Mouse (Mus musculus): Measurements from ENCODE around the gene Vcam1.

Vcam1 gene

DNA sequence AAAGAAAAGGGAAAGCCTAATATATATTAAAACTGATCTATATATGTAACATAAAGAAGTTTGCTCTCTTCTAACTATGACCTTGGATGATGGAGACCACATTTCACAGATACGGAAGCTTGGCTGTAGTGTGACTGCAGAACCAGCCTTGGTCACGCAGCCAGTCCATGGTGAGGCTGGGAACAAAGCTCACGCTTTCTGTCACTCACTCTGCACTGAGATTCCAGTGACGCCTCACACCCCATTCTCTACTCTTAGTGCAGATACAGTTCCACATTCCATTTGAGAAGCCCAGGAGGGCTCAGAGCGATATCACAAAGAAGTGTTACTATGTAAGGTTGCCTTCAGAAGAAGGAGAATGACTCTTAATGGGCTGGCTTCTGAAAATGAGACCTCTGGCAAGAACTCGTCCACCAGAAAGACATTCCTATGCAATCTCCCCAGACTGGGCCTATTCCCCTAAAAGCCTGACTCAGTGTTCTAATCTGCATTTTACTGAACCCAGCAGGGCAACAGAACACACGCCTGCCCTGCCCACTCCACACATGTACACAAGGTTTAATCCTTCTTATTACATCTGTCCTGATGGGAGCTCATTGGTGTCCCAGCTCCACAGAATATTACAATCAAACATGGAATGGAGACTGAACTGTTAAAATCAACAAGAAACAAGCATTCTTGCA lies 2.8 kb downstream of the Vcam1 start:
- DNase-seq (ENCODE audit: low spot score in 2 of 2): no peak

DNA sequence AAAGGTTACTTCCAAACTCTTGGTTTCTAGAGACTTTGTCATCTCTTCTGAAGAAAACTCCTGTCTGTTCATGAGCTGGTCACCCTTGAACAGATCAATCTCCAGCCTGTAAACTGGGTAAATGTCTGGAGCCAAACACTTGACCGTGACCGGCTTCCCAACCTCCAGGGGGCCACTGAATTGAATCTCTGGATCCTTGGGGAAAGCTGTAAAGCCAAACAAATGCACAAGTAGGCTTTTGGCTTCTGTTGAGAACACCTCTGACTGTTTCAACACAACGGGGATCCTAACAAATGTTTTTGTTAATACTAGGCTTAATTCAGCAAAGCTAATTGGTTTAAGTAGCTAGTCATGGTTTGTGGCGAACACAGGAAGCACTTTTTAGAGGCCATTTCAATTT lies 3.4 kb downstream of the Vcam1 start:
- DNase-seq (ENCODE audit: low spot score in 2 of 2): no peak

DNA sequence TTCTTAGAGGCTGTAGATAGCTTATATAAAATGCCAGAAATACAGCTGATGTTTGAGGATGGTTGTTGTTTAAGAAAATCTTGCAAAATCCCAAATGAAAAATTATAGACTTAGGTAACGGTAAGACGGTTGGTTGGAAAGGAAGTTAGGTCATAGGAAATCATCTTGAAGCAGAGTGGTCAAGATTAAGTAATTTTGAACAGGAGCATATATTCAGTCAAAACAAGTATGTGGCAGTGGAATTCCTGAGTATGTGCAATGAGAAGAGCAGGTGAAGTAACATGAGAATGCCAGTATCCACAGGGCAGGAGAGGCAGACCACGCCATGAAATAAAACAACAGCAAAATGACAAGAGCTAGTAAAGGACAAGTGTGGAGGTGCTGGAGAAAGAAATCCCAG lies 5.7 kb downstream of the Vcam1 start:
- DNase-seq (ENCODE audit: low spot score in 2 of 2): no peak

DNA sequence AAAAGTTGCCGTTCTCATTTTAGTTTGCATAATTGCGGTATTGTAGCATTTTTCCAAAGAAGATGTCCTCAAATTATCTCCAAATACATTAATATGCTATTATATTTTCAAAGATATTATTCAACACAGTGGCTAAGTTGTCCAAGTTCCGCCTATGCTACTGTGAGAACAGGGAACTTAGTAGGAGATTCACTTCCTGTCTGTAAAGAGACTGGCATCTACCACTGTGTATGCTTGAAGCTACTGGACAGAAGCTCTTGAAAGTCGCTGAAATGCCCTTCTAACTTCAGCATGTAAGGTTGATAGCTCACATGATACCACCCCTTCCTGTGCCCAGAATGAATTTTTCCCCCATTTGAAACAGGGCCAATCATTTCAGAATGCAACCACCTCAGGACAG lies 6.8 kb downstream of the Vcam1 start:
- DNase-seq (ENCODE audit: low spot score in 2 of 2): no peak

DNA sequence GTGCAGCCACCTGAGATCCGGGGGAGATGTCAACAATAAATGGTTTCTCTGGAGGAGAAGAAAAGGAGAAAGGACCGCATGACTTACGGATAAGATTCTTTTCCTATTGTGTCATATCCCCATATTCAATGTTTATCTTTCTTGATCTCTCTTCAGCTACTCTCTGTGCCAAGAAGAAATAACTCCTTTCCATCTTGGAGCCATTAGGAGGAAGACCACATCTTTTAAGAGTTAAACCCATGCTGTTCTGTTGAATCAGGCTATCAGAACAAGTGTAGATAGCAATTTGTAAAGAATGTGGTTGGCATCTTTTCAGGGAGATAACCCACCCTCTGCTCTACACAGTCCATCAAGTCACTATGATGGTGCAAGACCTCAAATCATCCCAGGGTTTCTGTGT lies 8.5 kb downstream of the Vcam1 start:
- DNase-seq (ENCODE audit: low spot score in 2 of 2): no peak

DNA sequence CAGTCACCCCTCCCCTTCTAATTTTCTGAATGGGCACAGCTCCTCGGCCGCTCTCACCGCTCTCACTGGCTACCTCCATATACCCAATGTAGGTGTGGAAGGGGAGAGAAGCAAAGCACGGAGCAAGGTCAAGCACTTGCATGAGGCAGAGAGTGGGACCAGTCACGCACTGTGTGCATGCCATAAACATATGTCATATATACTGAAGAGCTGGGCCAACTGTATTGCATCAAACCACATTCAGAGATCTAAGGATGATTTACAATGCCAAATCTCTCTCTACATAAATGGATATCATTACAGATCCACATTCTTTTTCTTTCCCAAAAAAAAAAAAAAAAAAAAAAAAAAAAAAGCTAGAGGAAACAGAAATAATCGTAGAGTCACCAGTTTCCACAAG lies 9.1 kb downstream of the Vcam1 start:
- no peak for DNase-seq (ENCODE audit: low spot score in 2 of 2)

DNA sequence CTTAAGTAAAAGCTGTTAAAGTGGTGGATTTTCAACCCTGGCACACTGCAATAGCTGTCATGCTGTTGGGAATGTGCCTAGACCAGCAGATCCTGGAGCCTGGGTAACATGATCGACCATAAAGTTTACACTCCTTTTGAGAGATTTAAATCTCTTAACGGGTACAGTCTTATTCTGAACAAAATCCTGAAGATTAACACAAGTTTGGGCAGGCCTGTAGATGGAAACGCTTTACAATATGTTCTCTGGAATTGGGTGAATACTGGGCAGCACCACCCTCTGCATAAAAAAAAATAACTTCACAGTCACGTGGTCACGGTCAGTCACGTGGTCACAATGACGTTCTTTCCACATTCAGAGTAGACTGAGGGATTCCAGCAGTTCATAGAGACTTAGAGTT lies 10.3 kb downstream of the Vcam1 start:
- no peak for DNase-seq (ENCODE audit: low spot score in 2 of 2)

DNA sequence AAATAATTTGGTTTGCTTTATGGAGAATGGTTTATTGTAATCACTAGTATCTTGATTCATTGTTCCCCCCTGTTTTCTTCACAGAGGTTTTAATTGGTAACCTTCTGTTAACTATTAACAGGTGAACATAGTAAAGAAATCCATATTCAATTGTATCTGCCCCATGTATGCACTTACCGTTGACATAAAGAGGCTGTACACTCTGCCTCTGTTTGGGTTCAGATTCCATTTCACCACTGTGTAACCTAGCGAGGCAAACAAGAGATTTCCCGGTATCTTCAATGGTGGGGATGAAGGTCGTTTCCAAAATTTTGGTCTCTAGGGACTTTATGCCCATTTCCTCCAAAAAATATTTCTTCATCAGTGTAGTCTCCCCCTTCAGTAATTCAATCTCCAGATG lies 12.4 kb downstream of the Vcam1 start:
- DNase-seq (ENCODE audit: low spot score in 2 of 2): no peak

DNA sequence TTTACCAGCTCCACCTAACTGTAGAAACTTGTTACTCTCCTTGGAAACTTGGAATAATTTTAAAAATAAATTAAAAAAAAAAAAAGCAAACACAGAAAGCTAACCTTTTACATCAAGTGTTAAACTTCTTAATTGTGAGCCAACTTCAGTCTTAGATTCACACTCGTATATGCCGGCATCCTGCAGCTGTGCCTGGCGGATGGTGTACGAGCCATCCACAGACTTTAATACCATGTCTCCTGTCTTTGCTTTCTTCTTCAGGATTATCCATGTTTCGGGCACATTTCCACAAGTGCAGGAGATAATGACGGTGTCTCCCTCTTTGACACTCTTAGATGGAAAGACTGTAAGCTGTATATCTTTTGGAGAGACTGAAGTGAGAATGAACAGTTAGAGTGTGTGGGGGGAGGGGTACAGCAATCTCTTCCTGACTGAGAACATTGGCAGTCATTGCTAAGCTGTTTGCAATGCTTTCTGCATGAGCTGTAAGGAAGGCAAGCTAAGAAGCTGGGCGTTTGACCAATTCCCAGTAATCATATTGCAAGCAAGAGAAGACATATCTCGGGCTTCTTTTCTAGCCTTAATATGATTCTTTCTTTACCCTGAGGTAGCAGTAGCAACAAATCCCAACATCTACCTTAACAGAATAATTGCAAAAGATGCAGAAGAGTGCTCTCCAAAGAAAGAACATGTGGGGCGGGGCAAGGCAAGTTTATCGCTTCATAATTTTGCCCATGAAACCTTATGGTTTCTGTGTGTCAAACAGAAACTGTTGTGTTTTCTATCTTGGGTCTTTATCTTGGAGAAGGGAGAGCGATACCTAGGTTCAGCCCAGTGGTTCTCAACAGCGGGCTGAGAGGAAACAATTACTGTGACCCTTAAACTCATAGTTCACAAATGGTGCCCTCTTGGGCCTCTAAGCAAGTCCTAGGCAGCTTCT lies 15.0 kb downstream of the Vcam1 start:
- DNase-seq (ENCODE audit: low spot score in 2 of 2): no peak

DNA sequence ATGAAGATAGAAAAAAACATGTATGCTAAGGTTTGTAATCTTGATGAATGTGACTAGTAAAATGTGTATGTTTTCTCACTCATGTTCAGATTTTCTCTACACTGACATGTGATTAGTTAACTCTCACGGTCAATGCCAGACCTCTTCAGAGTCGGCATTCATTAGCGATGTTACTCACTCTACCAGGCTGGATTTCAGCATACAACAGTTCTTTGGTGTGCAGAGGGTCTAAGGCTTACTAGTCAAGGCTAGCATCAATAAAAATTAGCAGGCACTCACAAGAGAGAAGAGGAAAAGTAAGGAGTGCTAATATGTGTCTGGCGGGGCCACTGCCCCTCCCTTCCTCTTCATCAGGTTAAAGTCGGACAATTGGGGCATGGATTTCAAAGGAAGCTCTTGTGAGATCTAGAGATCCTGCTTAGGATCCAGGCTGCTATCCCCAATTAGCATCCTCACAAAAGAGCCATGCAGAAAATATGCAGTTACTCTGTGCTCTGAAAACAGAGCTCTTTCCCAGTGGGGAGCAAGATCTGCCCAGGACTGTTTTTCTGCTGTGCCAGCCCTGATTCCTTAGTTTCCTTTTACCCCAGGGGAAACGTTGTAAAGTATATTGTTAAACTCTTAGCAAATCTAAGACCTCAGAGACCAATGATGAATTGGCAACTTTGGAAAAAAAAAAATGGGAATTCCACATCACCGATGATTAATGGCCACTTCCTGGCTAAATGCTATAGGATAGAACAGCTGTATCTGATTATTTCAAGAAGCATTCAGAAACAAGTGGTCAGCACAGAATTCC lies 15.8 kb downstream of the Vcam1 start:
- DNase-seq (ENCODE audit: low spot score in 2 of 2): no peak

DNA sequence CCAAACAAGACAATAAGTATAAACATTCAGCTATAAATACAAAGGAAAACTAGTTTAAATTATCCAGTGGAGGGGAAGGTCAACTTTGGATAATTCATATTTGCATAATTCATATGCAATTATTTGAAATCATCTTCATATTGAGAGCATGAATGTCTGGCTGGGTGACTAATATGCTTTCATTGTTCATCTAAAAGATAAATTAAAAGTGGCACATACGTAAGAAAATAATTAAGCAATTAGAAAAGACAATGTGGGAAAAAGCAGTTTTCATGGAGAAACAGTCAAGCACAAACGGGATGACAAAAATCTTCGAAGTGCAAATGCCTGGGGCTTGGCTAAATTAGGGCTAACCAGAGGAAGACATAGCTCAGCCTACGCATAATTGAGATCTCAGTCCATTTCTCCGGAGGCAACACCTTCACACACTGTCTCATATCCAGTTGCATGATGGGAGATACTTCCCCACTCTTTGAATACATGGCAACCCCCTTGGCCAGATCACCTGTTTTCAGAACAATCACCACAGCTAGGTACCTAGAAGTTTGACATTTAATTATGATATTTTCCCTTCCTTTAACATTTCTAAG lies 16.6 kb downstream of the Vcam1 start:
- no peak for DNase-seq (ENCODE audit: low spot score in 2 of 2)

DNA sequence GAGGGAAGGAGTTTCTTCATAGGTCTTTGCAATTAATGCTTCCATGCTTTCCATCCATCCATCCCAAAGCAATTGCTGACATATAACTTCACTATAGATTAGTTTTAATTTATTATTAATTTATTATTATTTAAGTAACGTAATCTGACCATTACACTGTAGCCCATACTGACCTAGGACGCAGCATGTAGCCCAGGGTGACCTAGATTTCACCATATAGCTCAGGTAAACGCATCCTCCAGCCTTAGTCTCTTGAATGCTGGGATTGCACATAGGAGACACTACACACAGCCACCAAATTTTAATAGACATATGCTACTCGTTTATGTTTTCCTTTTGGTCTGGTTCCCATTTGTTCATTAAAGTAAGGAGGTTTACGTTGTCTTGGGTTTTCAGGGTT lies 23.8 kb downstream of the Vcam1 start:
- no peak for DNase-seq (ENCODE audit: low spot score in 2 of 2)

DNA sequence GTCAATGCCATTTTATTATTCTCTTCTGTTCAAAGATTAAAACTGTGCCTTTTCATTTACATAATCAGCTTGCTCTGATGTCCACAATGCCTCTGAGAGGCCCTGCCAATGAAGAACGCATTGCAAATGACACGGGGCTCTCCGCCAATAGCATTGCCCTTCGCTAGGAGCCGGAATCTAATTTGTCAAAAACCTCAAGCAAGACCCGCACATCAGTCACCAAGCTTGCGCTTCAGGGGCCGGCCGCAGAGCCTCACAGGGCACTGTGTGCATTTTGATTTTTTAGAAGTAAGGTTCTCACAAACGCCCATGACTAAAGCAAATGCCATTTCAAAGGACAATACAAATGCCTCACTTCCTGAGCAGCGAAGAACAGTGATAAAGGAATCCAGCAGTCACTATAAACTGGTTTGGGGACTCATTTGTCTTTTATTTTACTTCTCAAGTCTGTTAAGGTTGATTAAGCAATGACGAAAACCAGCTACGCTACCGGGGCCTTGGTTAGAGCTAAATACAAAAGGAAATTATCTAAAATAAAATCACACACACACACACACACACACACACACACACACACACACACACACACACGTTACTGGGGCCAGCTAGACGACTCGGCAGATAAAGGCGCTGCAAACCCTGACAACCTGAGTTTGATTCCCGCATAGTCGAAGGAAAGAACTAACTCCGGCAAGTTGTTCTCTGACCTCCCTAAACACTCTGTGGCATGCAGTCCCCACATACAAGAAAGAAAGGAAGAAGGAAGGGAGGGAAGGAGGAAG lies 24.4 kb downstream of the Vcam1 start:
- no peak for DNase-seq (ENCODE audit: low spot score in 2 of 2)

DNA sequence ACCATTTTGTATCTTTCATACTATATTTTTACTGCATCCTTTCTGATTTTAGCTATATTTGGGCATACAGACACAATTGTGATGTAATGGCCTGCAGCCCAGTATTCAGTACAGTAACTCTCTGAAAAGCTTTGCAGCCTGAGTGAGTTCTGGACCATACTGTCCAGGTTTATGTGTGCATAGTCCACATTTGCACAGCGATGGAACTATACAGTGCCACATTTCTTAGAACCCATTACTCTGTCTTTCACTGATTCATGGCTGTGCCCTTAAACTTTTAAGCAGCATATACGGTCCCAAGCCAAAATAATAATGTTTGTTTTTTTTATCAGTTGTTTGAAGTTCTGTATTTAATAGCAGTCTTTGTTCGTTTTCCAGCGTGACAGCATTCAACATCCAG lies 25.2 kb downstream of the Vcam1 start:
- no peak for DNase-seq (ENCODE audit: low spot score in 2 of 2)

DNA sequence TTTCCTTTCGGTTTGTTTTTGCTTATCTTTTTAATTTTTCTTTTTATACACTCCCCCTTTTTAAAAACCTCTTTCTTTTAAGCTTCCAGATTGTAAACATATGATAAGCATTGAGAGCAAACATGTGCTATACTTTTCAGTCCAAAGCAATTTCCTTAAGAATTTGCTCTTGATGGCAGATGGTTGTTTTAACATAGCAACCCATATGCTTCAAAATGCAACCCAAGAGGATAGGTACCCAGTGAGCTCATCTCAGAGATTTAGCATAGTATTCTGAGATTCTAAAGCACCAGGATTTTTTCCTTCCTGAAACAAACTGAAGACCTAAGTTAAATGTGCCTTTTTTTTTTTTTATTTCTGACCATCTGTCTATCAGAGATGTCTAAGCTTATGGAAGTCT lies 28.6 kb downstream of the Vcam1 start:
- DNase-seq (ENCODE audit: low spot score in 2 of 2): no peak

DNA sequence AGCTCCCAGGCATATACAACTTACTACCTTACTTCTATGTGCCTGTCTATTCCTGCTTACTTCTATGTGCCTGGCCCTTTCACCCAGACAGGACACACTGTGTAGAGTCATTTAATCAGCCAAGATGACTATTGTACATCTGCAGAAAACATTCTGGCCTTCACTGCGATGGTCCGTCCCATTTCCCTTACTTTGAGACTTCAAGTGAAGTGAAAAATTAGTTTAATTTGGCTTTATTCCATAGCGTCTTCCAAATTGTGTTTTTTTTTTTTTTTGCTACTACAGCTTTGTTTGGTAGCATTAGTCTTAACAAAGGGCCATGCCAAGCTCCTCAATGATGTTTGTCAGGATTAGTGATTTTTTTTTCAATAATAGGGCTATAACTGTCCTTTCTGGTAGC lies 33.6 kb downstream of the Vcam1 start:
- no peak for DNase-seq (ENCODE audit: low spot score in 2 of 2)

DNA sequence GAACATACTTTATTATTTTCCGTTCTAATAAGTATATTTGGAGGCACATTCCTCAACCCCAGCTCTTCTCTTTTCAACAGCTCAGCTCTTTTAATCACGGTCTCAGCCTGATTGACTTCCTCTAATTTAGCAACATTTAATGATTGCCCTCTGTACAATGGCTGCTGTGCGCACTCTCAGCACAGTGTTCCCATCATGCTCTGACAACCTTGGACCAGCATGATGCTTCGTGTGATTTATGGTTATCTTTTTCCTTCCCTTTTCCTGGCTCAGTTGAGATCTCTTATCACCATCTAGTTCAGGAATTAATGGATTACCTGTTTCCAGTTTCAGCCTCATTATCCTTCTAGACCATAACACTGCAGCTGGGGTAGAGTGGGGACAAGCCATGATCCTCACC lies 34.2 kb downstream of the Vcam1 start:
- no peak for DNase-seq (ENCODE audit: low spot score in 2 of 2)

DNA sequence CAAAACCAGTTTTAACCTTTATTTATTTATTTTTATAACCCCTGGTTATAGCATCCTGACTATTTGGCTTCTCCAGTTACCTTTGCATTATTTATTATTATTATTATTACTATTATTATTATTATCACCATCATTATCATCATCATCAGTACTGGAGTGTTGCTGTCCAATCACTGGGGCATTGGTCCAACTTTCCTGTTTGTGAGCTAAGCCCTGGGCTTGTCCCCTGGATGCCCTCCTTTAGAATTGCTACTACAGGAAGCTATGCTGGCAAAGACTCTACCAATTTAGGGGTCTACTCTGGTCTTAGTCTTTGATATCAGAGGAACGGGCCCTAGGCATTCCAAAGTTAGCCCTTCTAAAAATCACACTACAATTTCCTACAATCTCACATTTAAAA lies 34.6 kb downstream of the Vcam1 start:
- no peak for DNase-seq (ENCODE audit: low spot score in 2 of 2)

DNA sequence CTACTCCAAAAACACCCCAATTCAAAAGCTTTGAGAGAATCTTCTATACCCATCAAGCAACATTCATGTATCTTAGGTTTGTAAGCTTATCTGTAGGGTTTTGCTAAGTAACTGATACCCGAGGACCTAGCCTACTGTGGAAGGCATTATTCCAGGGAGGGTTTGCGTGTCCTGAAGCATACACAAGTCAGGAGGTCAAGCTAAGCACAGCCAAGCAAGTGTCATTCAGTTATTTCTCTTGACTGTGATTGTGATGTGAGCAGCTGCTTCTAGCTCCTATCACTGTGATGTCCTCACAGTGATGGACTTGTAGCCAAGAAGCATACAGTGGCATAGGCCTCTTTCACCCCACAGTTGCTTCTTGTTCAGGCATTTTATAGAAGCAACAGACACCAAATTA lies 35.2 kb downstream of the Vcam1 start:
- DNase-seq (ENCODE audit: low spot score in 2 of 2): no peak

DNA sequence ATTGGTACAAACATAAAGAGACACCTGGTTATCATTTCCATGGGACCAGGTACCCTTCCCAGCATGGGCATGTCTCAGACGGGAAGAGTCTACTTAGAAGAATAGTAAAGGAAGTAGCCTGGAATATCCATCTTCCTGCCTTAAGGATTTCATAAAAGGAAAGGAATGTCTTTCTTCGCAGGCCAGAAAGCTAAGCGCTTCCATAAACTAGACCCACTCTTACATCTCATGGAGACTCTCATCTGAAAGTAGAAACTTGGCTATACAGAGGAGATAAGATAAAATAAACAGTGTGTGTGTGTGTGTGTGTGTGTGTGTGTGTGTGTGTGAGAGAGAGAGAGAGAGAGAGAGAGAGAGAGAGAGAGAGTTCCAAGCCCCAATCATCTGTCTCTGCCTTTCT lies 36.9 kb downstream of the Vcam1 start:
- no peak for DNase-seq (ENCODE audit: low spot score in 2 of 2)

DNA sequence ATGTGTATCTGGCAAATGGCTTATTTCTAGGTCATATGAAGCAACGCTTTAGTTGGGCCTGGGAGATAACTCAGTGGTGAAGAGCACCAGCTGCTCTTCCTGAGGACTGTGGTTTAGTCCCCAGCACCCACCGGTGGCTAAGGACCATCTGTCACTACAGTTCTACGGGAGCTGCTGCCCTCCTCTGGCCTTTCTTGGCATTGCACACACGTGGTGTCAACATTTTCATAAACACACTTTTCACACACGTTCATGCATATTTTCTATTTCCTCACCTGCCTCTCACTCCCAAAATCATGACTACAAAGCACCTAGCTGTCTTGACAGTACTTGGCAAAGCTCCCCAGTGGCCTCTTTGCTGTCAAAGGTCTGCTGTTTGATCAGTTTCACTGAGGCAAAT lies 37.8 kb downstream of the Vcam1 start:
- DNase-seq (ENCODE audit: low spot score in 2 of 2): no peak

Data from spleen, postnatal 14 days (tissue).